Mouse (Mus musculus) adrenal gland, postnatal 25 days (tissue): ENCODE data around the gene Ei24. TPM values are rescaled to one million over a fixed set of nuclear protein-coding genes. Genes with fewer than 3 reads are reported as not detected.
A peak's percentile ranks its signal among the peaks of the same experiment; 100 is the strongest.

Source experiments
- DNase-seq: peaks from one replicate; pipeline ENCODE4 v3.0.0; 2021; ENCODE audit warnings: mixed read lengths
- long read RNA-seq: library from polyadenylated mRNA; stranded (forward); transcript quantifications from one replicate; pipeline ENCODE4 v2.0.0, GENCODE M21; 2021
- total RNA-seq: library from RNA; stranded (reverse); gene quantifications from 2 replicates; pipeline ENCODE4 v1.2.3, GENCODE M21; 2021

Ei24 gene
- total RNA-seq, result 118 and 131 TPM in 2 replicates
- long read RNA-seq, transcript Ei24-201 (11 exons, 2,220 nt), result major isoform, 125 of 144 reads
- long read RNA-seq, transcript Ei24-202 (11 exons, 2,309 nt), result minor isoform, 7 of 144 reads
- long read RNA-seq, partial matches to known transcripts, result 1 of 144 reads
- long read RNA-seq, other reads (novel, unspliced or antisense), result 11 of 144 reads

GRCm38 (mm10) chr9:36796781-36797555 lies at the start of gene Ei24:
Gene Ei24, minus strand, starts transcription at chr9:36797393.
- peak; percentile 98 for DNase-seq

- no peak for DNase-seq
These were observed 49.2 kb upstream of the Ei24 start for GRCm38 (mm10) chr9:36846346-36846745.

GRCm38 (mm10) chr9:36833914-36834313 lies 36.7 kb upstream of the Ei24 start:
- DNase-seq, result no peak

GRCm38 (mm10) chr9:36833043-36833881 lies 36.1 kb upstream of the Ei24 start:
- DNase-seq, result no peak

- peak; percentile 75 for DNase-seq
These were observed 35.3 kb upstream of the Ei24 start for GRCm38 (mm10) chr9:36832529-36832928.

- DNase-seq, result no peak
These were observed 34.2 kb upstream of the Ei24 start for GRCm38 (mm10) chr9:36831401-36831800.

- no peak for DNase-seq
These were observed 29.6 kb upstream of the Ei24 start for GRCm38 (mm10) chr9:36826612-36827363.

- DNase-seq, result no peak
These were observed 24.8 kb upstream of the Ei24 start for GRCm38 (mm10) chr9:36822024-36822423.

GRCm38 (mm10) chr9:36821644-36822000 lies 24.4 kb upstream of the Ei24 start, which contains the start of gene Fez1:
Gene Fez1, plus strand, starts transcription at chr9:36821864.
- DNase-seq, result peak; percentile 36

- no peak for DNase-seq
These were observed 23.9 kb upstream of the Ei24 start for GRCm38 (mm10) chr9:36820969-36821643.

GRCm38 (mm10) chr9:36818905-36819304 lies 21.7 kb upstream of the Ei24 start:
- no peak for DNase-seq

- no peak for DNase-seq
These were observed 17.3 kb upstream of the Ei24 start for GRCm38 (mm10) chr9:36814486-36814885.

- no peak for DNase-seq
These were observed 11.1 kb upstream of the Ei24 start for GRCm38 (mm10) chr9:36808126-36808785.

- DNase-seq, result no peak
These were observed 8.2 kb upstream of the Ei24 start for GRCm38 (mm10) chr9:36805256-36805975.

GRCm38 (mm10) chr9:36803926-36804325 lies 6.7 kb upstream of the Ei24 start:
- no peak for DNase-seq

GRCm38 (mm10) chr9:36803386-36803785 lies 6.2 kb upstream of the Ei24 start:
- DNase-seq, result no peak

GRCm38 (mm10) chr9:36802951-36803350 lies 5.8 kb upstream of the Ei24 start:
- DNase-seq, result no peak

- no peak for DNase-seq
These were observed 4.8 kb upstream of the Ei24 start for GRCm38 (mm10) chr9:36801961-36802360.

GRCm38 (mm10) chr9:36796224-36796623 lies 969 bp downstream of the Ei24 start:
- no peak for DNase-seq

GRCm38 (mm10) chr9:36795556-36795955 lies 1.6 kb downstream of the Ei24 start:
- DNase-seq, result no peak
